ENCODE assay signal across 29 mouse cellular contexts in genomic region chr19:21186656-21187055, GRCm38 (mm10).
"Had no signal": no experiment of that assay in that cellular context is flagged by ENCODE, and none has a peak within 500 bp of the region (broad histone marks: within the 10 kb centered on the region; RNA-seq: fewer than 3 reads in every experiment).

No protein-coding gene starts in this region.

- H3K36me3 ChIP-seq: heart, embryonic 10.5 days; heart, embryonic 12.5 days; heart, embryonic 13.5 days; heart, embryonic 15.5 days; hindbrain, embryonic 10.5 days; hindbrain, embryonic 12.5 days; hindbrain, embryonic 13.5 days; hindbrain, embryonic 15.5 days; intestine, embryonic 15.5 days; kidney, embryonic 15.5 days had no signal

- H3K4me1 ChIP-seq: heart, embryonic 10.5 days; heart, embryonic 12.5 days; heart, embryonic 13.5 days; heart, embryonic 15.5 days; hindbrain, embryonic 12.5 days; hindbrain, embryonic 13.5 days; hindbrain, embryonic 15.5 days; intestine, embryonic 15.5 days; kidney, embryonic 15.5 days had no signal

- H3K4me2 ChIP-seq: heart, embryonic 11.5 days; heart, embryonic 12.5 days; heart, embryonic 13.5 days; heart, embryonic 15.5 days; hindbrain, embryonic 12.5 days; hindbrain, embryonic 13.5 days; hindbrain, embryonic 14.5 days; hindbrain, embryonic 15.5 days; intestine, embryonic 15.5 days; kidney, embryonic 15.5 days had no signal

- H3K9me3 ChIP-seq: heart, embryonic 10.5 days; heart, embryonic 12.5 days; heart, embryonic 13.5 days; heart, embryonic 15.5 days; hindbrain, embryonic 10.5 days; hindbrain, embryonic 12.5 days; hindbrain, embryonic 13.5 days; hindbrain, embryonic 15.5 days; intestine, embryonic 15.5 days; kidney, embryonic 15.5 days had no signal

- H3K27me3 ChIP-seq: heart, embryonic 12.5 days; heart, embryonic 13.5 days; heart, embryonic 15.5 days; hindbrain, embryonic 12.5 days; hindbrain, embryonic 13.5 days; hindbrain, embryonic 15.5 days; intestine, embryonic 15.5 days; kidney, embryonic 15.5 days had no signal

- DNase-seq: heart, adult 2 months; heart, postnatal 10 days; heart, postnatal 14 days; heart, postnatal 36 days; heart, postnatal 4 days; kidney, postnatal 10 days; kidney, postnatal 14 days; kidney, postnatal 25 days; kidney, postnatal 4 days; layer of hippocampus, adult 9-11 months had no signal

- H3K27ac ChIP-seq: heart, adult 2 months; heart, embryonic 10.5 days; heart, embryonic 13.5 days; heart, embryonic 15.5 days; hindbrain, embryonic 10.5 days; hindbrain, embryonic 12.5 days; hindbrain, embryonic 13.5 days; hindbrain, embryonic 14.5 days; hindbrain, embryonic 15.5 days; hindbrain, postnatal 0 days; intestine, embryonic 15.5 days; kidney, embryonic 15.5 days; kidney, postnatal 0 days; layer of hippocampus, adult 2 months had no signal

- ATAC-seq: hindbrain, embryonic 16.5 days; hindbrain, postnatal 0 days; inflammation-experienced regulatory T-cells, adult 6 months; intestine, embryonic 15.5 days; intestine, embryonic 16.5 days; intestine, postnatal 0 days had no signal

- H3K9ac ChIP-seq: heart, embryonic 12.5 days; heart, embryonic 13.5 days; heart, embryonic 15.5 days; hindbrain, embryonic 12.5 days; hindbrain, embryonic 13.5 days; hindbrain, embryonic 14.5 days; hindbrain, embryonic 15.5 days; intestine, embryonic 15.5 days; kidney, embryonic 15.5 days had no signal

- H3K4me3 ChIP-seq: heart, adult 2 months; heart, embryonic 10.5 days; heart, embryonic 12.5 days; heart, embryonic 13.5 days; heart, embryonic 15.5 days; hindbrain, embryonic 10.5 days; hindbrain, embryonic 12.5 days; hindbrain, embryonic 13.5 days; hindbrain, embryonic 15.5 days; intestine, embryonic 15.5 days; kidney, embryonic 15.5 days; layer of hippocampus, adult 2 months had no signal
